ENCODE assay signal across 18 mouse cellular contexts in genomic region chr9:40631101-40631500, GRCm38 (mm10). TPM values are rescaled to one million over a fixed set of nuclear protein-coding genes. Genes with fewer than 3 reads are reported as not detected.
DNase-seq lines count a peak whose midpoint lies in the region; ATAC-seq and TF ChIP-seq lines count a peak whose summit lies in the region.
"Had no signal": no experiment of that assay in that cellular context is flagged by ENCODE, and none has a peak within 500 bp of the region (broad histone marks: within the 10 kb centered on the region; RNA-seq: fewer than 3 reads in every experiment).

No protein-coding gene starts in this region.

- no peaks in the 10 kb centered on the region for H3K36me3 ChIP-seq in kidney, adult 2 months (ENCODE audit: control insufficient read depth, insufficient read depth, low read length)
- no peaks in the 10 kb centered on the region for H3K36me3 ChIP-seq in midbrain, embryonic 10.5 days
- no peaks in the 10 kb centered on the region for H3K36me3 ChIP-seq in midbrain, embryonic 15.5 days (replicated peaks)
- H3K36me3 ChIP-seq in splenic B cell, adult 2 months (ENCODE audit: control insufficient read depth, insufficient read depth, low read length, poor library complexity, severe bottlenecking) = no peaks in the 10 kb centered on the region
- H3K36me3 ChIP-seq: embryonic facial prominence, embryonic 15.5 days; forebrain, embryonic 15.5 days; limb, embryonic 12.5 days had no signal

- no peak overlapping the region for H3K27ac ChIP-seq in kidney, adult 2 months (ENCODE audit: insufficient read depth, low read depth, low read length)
- 0 out of 2 replicates have a peak overlapping the region, but pooled peaks have one; percentile 20 for H3K27ac ChIP-seq in midbrain, embryonic 10.5 days (replicated peaks)
- no peak overlapping the region for H3K27ac ChIP-seq in midbrain, embryonic 15.5 days
- 0 out of 2 replicates have a peak overlapping the region, but pooled peaks have one; percentile 29 for H3K27ac ChIP-seq in brown adipose tissue, adult 24 weeks (replicated peaks; ENCODE audit: low read depth, low read length)
- H3K27ac ChIP-seq: embryonic facial prominence, embryonic 15.5 days; forebrain, embryonic 15.5 days; limb, embryonic 12.5 days had no signal

- DNase-seq in kidney, adult 2 months = peak; percentile 39
- no peak for DNase-seq in kidney, postnatal 25 days
- no peak for DNase-seq in midbrain, embryonic 10.5 days (ENCODE audit: low spot score)
- DNase-seq in splenic B cell, adult 2 months (ENCODE audit: low read depth, low spot score) = peak; percentile 70
- DNase-seq in cerebellum, postnatal 36 days = no peak
- DNase-seq: adrenal gland, adult 8-10 months; heart, adult 11 months; heart, postnatal 14 days; lung, postnatal 10 days; thymus, postnatal 36 days had no signal

- no peak for TF ChIP-seq POLR2A in kidney, adult 2 months (IDR thresholded peaks at IDR 0.05; ENCODE audit: low read depth, low read length)

- TF ChIP-seq CTCF in kidney, adult 2 months (conservative IDR thresholded peaks at IDR 0.05; ENCODE audit: insufficient read depth, insufficient read length, low read depth, low read length) = no peak

- H3K9me3 ChIP-seq in midbrain, embryonic 10.5 days (replicated peaks) = no peaks in the 10 kb centered on the region
- H3K9me3 ChIP-seq in midbrain, embryonic 15.5 days = no peaks in the 10 kb centered on the region
- H3K9me3 ChIP-seq: embryonic facial prominence, embryonic 15.5 days; forebrain, embryonic 15.5 days; limb, embryonic 12.5 days had no signal

- 39% methylated on average over 6 of the region's 6 CpGs for WGBS in kidney, adult 2 months
- 70% methylated on average over 6 of the region's 6 CpGs for WGBS in midbrain, embryonic 10.5 days
- 68% methylated on average over 6 of the region's 6 CpGs for WGBS in midbrain, embryonic 15.5 days

- H3K4me1 ChIP-seq in kidney, adult 2 months (ENCODE audit: control insufficient read depth, insufficient read depth, low read length) = peaks cover 5% of the 10 kb centered on the region; the same call in 1 of the 2 replicates
- H3K4me1 ChIP-seq in midbrain, embryonic 10.5 days = peaks cover 41% of the 10 kb centered on the region
- H3K4me1 ChIP-seq in midbrain, embryonic 15.5 days = peaks cover 16% of the 10 kb centered on the region
- H3K4me1 ChIP-seq in brown adipose tissue, adult 24 weeks (ENCODE audit: control insufficient read depth, insufficient read depth, insufficient read length, low read length) = no peaks in the 10 kb centered on the region
- H3K4me1 ChIP-seq: limb, embryonic 12.5 days had no signal

- H3K9ac ChIP-seq in midbrain, embryonic 15.5 days = no peak overlapping the region
- H3K9ac ChIP-seq: embryonic facial prominence, embryonic 15.5 days; forebrain, embryonic 15.5 days; limb, embryonic 12.5 days had no signal

- no peaks in the 10 kb centered on the region for H3K27me3 ChIP-seq in kidney, adult 2 months (replicated peaks; ENCODE audit: control insufficient read depth, insufficient read depth, low read length)
- H3K27me3 ChIP-seq in midbrain, embryonic 10.5 days (ENCODE audit: low read depth, poor library complexity, severe bottlenecking) = peaks cover 6% of the 10 kb centered on the region; the same call in 1 of the 2 replicates
- no peaks in the 10 kb centered on the region for H3K27me3 ChIP-seq in midbrain, embryonic 15.5 days (replicated peaks)
- H3K27me3 ChIP-seq in splenic B cell, adult 2 months (ENCODE audit: control insufficient read depth, insufficient read depth, low read length, poor library complexity, severe bottlenecking) = no peaks in the 10 kb centered on the region
- H3K27me3 ChIP-seq: embryonic facial prominence, embryonic 15.5 days; forebrain, embryonic 15.5 days; limb, embryonic 12.5 days had no signal

- no peak for ATAC-seq in midbrain, embryonic 15.5 days (replicated peaks)
- ATAC-seq: forebrain, embryonic 15.5 days had no signal

- no peak overlapping the region for H3K4me3 ChIP-seq in kidney, adult 2 months (ENCODE audit: insufficient read depth, low read depth, low read length)
- no peak overlapping the region for H3K4me3 ChIP-seq in midbrain, embryonic 10.5 days
- H3K4me3 ChIP-seq in midbrain, embryonic 15.5 days = no peak overlapping the region
- no peak overlapping the region for H3K4me3 ChIP-seq in brown adipose tissue, adult 24 weeks (ENCODE audit: insufficient read depth, low read depth, low read length)
- H3K4me3 ChIP-seq: embryonic facial prominence, embryonic 15.5 days; forebrain, embryonic 15.5 days; limb, embryonic 12.5 days; myocyte had no signal

- H3K4me2 ChIP-seq in midbrain, embryonic 15.5 days = no peak overlapping the region
- H3K4me2 ChIP-seq: embryonic facial prominence, embryonic 15.5 days; forebrain, embryonic 15.5 days; limb, embryonic 12.5 days had no signal

RNA-seq across cellular contexts. Expression of gene Gm21915, which starts 39.3 kb away (rescaled TPM):
- polyA plus RNA-seq in kidney, adult 2 months (2012; rRNA removed) = not detected in 2 replicates
- not detected in 2 replicates for polyA plus RNA-seq in midbrain, embryonic 10.5 days (2016; fragmentation: Nextera tagmentation; extraction: Ambion mirVana)
- not detected in 2 replicates for polyA plus RNA-seq in midbrain, embryonic 15.5 days (2015; fragmentation: Nextera tagmentation; extraction: Ambion mirVana)
- not detected in 2 replicates for polyA plus RNA-seq in brown adipose tissue, adult 24 weeks (2012; ENCODE audit: insufficient read depth, insufficient read length, missing spikeins)
- polyA plus RNA-seq: cerebellum, adult 2 months; embryonic facial prominence, embryonic 15.5 days; forebrain, embryonic 15.5 days; intestine, embryonic 14.5 days; limb, embryonic 12.5 days; myocyte had no signal

RNA-seq across cellular contexts. Expression of gene Clmp, which starts 54.7 kb away (rescaled TPM):
- polyA plus RNA-seq in kidney, adult 2 months (2012; rRNA removed) = 4.5 and 5.1 TPM in 2 replicates
- polyA plus RNA-seq in midbrain, embryonic 10.5 days (2016; fragmentation: Nextera tagmentation; extraction: Ambion mirVana) = 14.7 and 21.0 TPM in 2 replicates
- polyA plus RNA-seq in midbrain, embryonic 15.5 days (2015; fragmentation: Nextera tagmentation; extraction: Ambion mirVana) = 49.0 and 57.0 TPM in 2 replicates
- 2.9 and 7.2 TPM in 2 replicates for polyA plus RNA-seq in brown adipose tissue, adult 24 weeks (2012; ENCODE audit: insufficient read depth, insufficient read length, missing spikeins)

Comparison
In these comparisons a context has a peak if more than half of its experiments do, and no peak if none do; other contexts are left out.
1. DNase-seq: peak in kidney, adult 2 months (single experiment) and splenic B cell, adult 2 months (single experiment); none in kidney, postnatal 25 days (0 of 2), midbrain, embryonic 10.5 days (single experiment) and cerebellum, postnatal 36 days (0 of 2).
2. H3K27ac ChIP-seq: peak in midbrain, embryonic 10.5 days (single experiment) and brown adipose tissue, adult 24 weeks (single experiment); none in kidney, adult 2 months (single experiment) and midbrain, embryonic 15.5 days (single experiment).